Mouse (Mus musculus) thymus, postnatal 14 days (tissue): ENCODE measurements around the gene Adamts18.

Source experiments
- DNase-seq: peaks from one replicate; pipeline ENCODE4 v3.0.0; 2021

Gene Adamts18

GRCm38 (mm10) chr8:113752349-113752748 lies 96.2 kb downstream of the Adamts18 start:
- no peak for DNase-seq

- no peak for DNase-seq
Observed at GRCm38 (mm10) chr8:113735496-113736060, 113.0 kb downstream of the Adamts18 start.

- no peak for DNase-seq
Observed at GRCm38 (mm10) chr8:113725331-113725730, 123.2 kb downstream of the Adamts18 start.

- no peak for DNase-seq
Observed at GRCm38 (mm10) chr8:113723873-113724538, 124.5 kb downstream of the Adamts18 start.

DNA sequence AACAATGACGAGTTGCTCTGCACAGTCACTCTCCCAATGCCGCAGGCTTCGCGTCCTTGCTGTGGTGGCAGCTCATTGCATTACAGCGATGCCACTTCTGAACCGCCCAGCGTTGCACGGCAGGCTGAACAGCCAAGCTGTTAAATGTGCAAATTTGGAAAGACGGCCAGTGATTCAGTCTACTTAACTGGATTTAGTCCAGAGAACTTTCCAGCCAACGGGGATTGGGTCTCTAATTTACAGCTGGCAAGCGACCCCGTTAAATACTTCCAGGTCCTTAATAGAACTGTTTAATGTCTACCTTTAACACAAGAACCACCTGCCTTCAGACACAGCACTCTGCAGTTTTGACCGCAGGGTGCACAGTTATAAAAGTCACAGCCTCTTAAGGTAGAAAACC lies 127.1 kb downstream of the Adamts18 start:
- DNase-seq: no peak

DNA sequence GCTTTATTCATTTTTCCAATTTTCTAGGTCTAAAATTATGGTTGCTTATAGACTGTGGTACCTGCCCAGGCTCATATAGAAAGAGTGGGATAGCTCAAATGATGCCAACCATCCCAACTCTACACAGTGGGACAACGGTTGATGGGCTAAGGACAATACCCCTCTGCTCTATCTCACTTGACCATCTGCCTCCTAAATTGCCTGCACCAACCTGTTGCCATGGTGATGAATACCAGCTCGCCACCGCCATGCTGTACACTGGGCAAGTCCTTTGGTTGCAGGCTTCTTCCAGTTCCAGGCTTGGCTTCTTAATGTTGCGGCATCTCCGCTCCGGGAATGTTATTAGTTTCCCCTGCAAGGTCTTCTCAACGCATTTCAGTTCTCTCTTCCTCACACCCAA lies 143.6 kb downstream of the Adamts18 start:
- no peak for DNase-seq

- no peak for DNase-seq
Observed at GRCm38 (mm10) chr8:113691622-113692343, 156.8 kb downstream of the Adamts18 start.

- DNase-seq: no peak
Observed at GRCm38 (mm10) chr8:113688543-113688915, 160.0 kb downstream of the Adamts18 start.

GRCm38 (mm10) chr8:113687889-113688542 lies 160.5 kb downstream of the Adamts18 start:
- DNase-seq: no peak

DNA sequence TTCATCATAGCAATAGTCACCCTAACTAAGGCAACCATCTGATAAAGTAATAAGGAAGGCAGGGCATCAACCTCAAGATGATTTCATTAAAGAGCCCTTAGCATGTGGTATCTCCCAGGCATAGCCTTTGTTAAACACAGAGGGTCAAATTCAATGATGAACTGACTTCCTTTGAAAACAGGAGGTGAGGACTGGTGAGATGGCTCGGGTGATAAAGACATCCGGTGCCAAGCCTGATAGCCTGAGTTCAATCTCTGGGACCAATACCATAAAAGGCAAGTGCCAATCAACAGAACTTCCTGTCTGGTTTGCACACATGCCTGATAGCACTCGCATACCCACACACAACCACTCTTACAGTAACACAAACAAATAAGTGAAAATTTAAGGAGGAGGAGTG lies 169.2 kb downstream of the Adamts18 start:
- no peak for DNase-seq

DNA sequence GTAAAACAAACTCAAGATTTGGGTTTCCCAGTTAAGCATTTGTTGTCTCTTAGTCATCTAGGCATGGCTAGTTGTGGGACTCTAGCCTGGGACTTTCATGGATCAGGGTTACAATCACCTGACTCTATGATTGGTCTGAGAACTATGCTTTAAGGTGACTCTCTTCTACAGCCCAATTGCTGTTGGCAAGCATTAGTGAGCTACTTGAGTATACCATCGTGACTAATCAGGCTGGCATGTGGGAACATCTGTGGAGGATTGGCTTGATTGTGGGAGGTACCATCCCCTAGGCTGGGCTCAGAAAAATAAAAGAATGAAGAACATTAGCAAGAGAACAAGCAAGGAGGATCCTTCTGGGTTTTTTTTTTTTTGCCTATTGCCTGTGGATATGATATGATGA lies 171.7 kb downstream of the Adamts18 start:
- DNase-seq: no peak

- no peak for DNase-seq
Observed at GRCm38 (mm10) chr8:113675281-113675680, 173.3 kb downstream of the Adamts18 start.

- no peak for DNase-seq
Observed at GRCm38 (mm10) chr8:113674611-113675010, 173.9 kb downstream of the Adamts18 start.

GRCm38 (mm10) chr8:113673300-113673699 lies 175.2 kb downstream of the Adamts18 start:
- no peak for DNase-seq

DNA sequence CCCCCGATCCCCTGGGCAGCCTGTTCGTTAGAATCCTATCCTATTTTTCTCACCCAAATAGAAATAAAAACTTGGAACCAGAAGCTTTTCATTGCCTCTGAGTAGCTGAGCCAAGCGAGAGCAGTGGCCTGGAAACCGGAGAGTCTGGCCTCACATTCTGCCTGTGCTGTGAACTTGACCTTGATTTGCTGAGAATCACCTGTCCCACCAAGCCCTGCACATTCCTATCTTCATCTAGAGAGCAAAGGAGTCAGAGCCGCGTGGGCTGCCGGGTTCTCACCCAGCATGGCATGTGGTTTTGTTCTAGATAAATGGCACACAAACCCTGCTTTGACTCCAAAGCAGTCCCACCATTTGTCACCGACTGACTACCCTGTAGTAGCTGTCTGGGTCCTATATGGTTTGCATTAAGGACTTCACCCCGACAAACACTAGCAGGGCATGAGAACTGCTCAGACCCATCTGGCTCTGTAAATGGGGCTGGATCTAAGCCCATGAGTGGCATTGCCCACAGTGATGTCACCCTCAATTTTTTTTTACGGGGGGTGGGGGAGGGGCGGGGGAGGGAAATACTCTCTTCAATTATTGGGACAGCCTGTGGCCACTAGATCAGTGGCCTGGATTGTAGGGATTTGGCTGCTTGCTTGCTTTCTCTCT lies 175.8 kb downstream of the Adamts18 start:
- no peak for DNase-seq

GRCm38 (mm10) chr8:113669924-113670323 lies 178.6 kb downstream of the Adamts18 start:
- no peak for DNase-seq

DNA sequence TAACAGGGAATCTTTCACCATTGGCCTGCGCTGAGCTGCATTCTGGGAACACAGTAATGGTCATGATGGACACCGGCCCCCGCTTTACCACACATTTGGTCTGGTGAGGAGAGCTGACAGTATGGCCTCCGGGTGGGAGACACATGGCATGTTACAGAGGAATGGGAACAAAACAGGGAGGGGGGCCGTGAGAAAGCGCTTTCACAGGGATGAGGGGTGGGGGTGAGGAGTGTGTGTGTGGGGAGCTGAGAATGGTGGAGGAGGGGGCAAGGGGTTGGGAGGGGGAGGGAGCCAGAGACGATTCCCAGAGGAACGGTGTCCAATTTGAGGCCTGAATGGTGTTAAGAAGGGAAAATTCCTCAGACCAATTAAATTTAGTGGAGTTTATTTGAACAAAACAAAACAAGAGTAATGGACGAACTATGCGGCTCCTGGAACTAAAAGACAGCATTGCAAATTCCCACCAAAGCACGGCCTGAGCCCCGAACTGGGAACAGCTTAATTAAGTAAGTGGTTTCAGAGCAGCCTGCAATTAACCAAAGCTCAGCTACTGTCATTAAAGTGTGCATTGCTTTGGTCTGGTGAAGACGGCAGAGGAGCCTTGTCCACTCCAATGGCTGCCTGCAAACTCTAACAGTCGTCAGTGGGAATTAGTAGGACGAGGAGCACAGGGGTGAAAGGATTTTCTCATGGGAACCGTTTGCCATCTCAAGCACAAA lies 181.7 kb downstream of the Adamts18 start:
- DNase-seq: no peak

DNA sequence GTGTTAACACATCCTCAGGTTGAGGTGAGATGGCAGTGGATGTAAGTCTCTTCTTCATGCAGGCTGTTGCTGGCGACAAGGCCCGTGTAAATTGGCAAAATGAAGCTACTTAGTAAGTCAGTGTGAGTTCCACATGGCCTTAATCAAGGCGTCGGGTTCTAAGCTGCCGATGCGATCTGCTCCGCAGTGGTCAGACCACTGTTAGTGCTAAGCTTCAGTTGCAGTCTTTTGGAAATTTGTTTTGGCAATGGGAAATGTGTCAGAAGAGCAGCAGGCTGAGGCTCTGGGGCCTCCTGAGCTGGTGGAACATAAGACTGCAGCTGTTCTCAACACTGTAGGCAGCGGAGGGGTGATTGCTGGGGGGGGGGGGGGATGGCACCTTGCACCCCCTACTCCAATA lies 182.6 kb downstream of the Adamts18 start:
- no peak for DNase-seq

- DNase-seq: no peak
Observed at GRCm38 (mm10) chr8:113665036-113665435, 183.5 kb downstream of the Adamts18 start.

GRCm38 (mm10) chr8:113664544-113664943 lies 184.0 kb downstream of the Adamts18 start:
- DNase-seq: peak; percentile 74

DNA sequence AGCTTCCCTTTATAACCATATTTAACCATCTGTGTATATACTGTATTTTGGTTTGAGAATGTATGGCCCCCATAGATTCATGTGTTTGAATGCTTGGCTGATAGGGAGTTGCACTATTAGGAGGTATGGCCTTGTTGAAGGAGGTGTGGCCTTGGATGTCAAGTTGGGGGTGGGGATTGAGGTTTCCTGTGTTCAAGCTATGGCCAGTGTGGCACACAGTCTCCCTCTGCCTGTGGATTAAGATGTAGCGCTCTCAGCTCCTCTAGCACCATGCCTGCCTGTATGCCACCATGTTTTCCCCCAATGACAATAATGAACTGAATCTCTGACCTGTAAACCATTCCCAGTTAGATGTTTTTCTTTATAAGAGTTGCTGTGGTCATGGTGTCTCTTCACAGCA lies 188.4 kb downstream of the Adamts18 start:
- no peak for DNase-seq

GRCm38 (mm10) chr8:113656681-113657298 lies 191.7 kb downstream of the Adamts18 start:
- DNase-seq: no peak
